Comparison of ENCODE assay signal across 8 mouse cellular contexts in genomic region chr11:109485398-109486045, GRCm38 (mm10). TPM values are rescaled to one million over a fixed set of nuclear protein-coding genes. Genes with fewer than 3 reads are reported as not detected.
DNase-seq lines count a peak whose midpoint lies in the region; ATAC-seq and TF ChIP-seq lines count a peak whose summit lies in the region.
"Had no signal": no experiment of that assay in that cellular context is flagged by ENCODE, and none has a peak within 500 bp of the region (broad histone marks: within the 10 kb centered on the region; RNA-seq: fewer than 3 reads in every experiment).

No protein-coding gene starts in this region.

- DNase-seq in layer of hippocampus, adult 11-12 months (ENCODE audit: low spot score), result peak; percentile 86
- DNase-seq in layer of hippocampus, postnatal 14 days (ENCODE audit: low spot score in 2 of 2), result no peak
- DNase-seq in gastrocnemius, adult 2 months, result peak; percentile 55
- peak; percentile 63 for DNase-seq in layer of hippocampus, adult 9-10 months (ENCODE audit: low spot score)
- DNase-seq in monocyte, adult 2 months (ENCODE audit: low read depth in 1 of 2, low spot score in 2 of 2), result peak; percentile 61 to 68
- DNase-seq in thymus, adult 18-20 months, result no peak

- H3K4me3 ChIP-seq in gastrocnemius, adult 2 months, result no peak overlapping the region
- H3K4me3 ChIP-seq: hindbrain, embryonic 15.5 days had no signal

- ATAC-seq in inflammation-experienced regulatory T-cells, adult 6 months, result no peak

- TF ChIP-seq CTCF in gastrocnemius, adult 2 months (IDR thresholded peaks at IDR 0.05), result no peak

- 0 out of 2 replicates have a peak overlapping the region, but pooled peaks have one; percentile 36 for H3K27ac ChIP-seq in gastrocnemius, adult 2 months
- H3K27ac ChIP-seq: hindbrain, embryonic 15.5 days had no signal

- intact Hi-C loops in gastrocnemius, adult 2 months (cut with DNase I), result no loop called here

RNA-seq across cellular contexts. Expression of gene Slc16a6, which starts 12.1 kb away (rescaled TPM):
- total RNA-seq in layer of hippocampus, postnatal 14 days (2021), result 10 to 100 TPM in 1 of 2 experiments, 1 to 10 TPM in 1; 9.6 to 12.1 TPM
- total RNA-seq in gastrocnemius, adult 2 months (2021), result 1 to 10 TPM; 7.4 to 9.2 TPM
- 10 to 100 TPM; 22.4 to 30.5 (median 26.4) TPM for polyA plus RNA-seq in inflammation-experienced regulatory T-cells, adult 6 months (2017; shearing (Covaris generic))

RNA-seq across cellular contexts. Expression of gene Arsg, which starts 12.3 kb away (rescaled TPM):
- 10 to 100 TPM; 10.4 to 11.2 TPM for total RNA-seq in layer of hippocampus, postnatal 14 days (2021)
- total RNA-seq in gastrocnemius, adult 2 months (2021), result under 1 TPM; 0.84 to 0.86 TPM
- polyA plus RNA-seq in inflammation-experienced regulatory T-cells, adult 6 months (2017; shearing (Covaris generic)), result 1 to 10 TPM; 1.8 to 8.0 (median 4.6) TPM

RNA-seq across cellular contexts. Expression of gene Amz2, which starts 59.8 kb away (rescaled TPM):
- total RNA-seq in layer of hippocampus, postnatal 14 days (2021), result 10 to 100 TPM; 70.6 to 75.2 TPM
- 10 to 100 TPM; 70.4 to 71.7 TPM for total RNA-seq in gastrocnemius, adult 2 months (2021)
- polyA plus RNA-seq in inflammation-experienced regulatory T-cells, adult 6 months (2017; shearing (Covaris generic)), result 10 to 100 TPM; 44.8 to 49.1 (median 46.0) TPM

Comparison
In these comparisons a context has a peak if more than half of its experiments do, and no peak if none do; other contexts are left out.
1. DNase-seq: peak in layer of hippocampus, adult 11-12 months (single experiment), gastrocnemius, adult 2 months (single experiment), layer of hippocampus, adult 9-10 months (single experiment) and monocyte, adult 2 months (2 of 2); none in layer of hippocampus, postnatal 14 days (0 of 2) and thymus, adult 18-20 months (0 of 2).
2. RNA of gene Arsg, which starts 12.3 kb away (total RNA-seq): 10.4 to 11.2 TPM in layer of hippocampus, postnatal 14 days; 0.84 to 0.86 TPM in gastrocnemius, adult 2 months; every median in the first group is over 4 times any median in the second.